Mouse (Mus musculus) stomach, postnatal 0 days (tissue): ENCODE data around the gene Cutal.

Source experiments
- CTCF ChIP-seq: IDR thresholded peaks from 2 replicates; pipeline ENCODE4 v1.5.1; 2016; ENCODE audit warnings: antibody characterized with exemption, low read depth, mild to moderate bottlenecking, moderate library complexity
- EP300 ChIP-seq: optimal IDR thresholded peaks from 2 replicates; pipeline ENCODE3; 2016; ENCODE audit warnings: antibody characterized with exemption

DNA sequence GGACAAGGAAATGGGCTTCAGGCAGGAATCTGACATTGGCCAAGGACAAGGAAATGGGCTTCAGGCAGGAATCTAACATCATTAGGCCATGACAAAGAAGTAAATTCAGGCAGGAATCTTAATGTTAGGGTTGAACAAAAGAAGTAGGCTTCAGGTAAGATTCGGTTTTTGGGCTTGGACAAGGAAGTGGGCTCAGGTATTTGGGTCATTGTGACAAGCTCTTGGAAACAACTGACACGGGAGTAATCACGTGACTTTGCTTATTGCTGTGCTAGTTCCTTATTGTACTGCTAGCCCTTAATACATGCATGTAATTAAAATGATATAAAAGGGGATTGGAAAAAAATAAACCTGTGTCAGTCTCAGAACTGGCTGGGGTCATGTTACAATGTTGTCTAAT lies 38.5 kb upstream of the Cutal start:
- TF ChIP-seq CTCF (no peak), EP300 (no peak)
